Comparison of ENCODE assay signal across 20 mouse cellular contexts in genomic region chr6:140677960-140678359, GRCm38 (mm10). TPM values are rescaled to one million over a fixed set of nuclear protein-coding genes. Genes with fewer than 3 reads are reported as not detected.
A peak's percentile ranks its signal among the peaks of the same experiment; 100 is the strongest.
DNase-seq lines count a peak whose midpoint lies in the region; ATAC-seq and TF ChIP-seq lines count a peak whose summit lies in the region.
"Had no signal": no experiment of that assay in that cellular context is flagged by ENCODE, and none has a peak within 500 bp of the region (broad histone marks: within the 10 kb centered on the region; RNA-seq: fewer than 3 reads in every experiment).

No protein-coding gene starts in this region.

- no peaks in the 10 kb centered on the region for H3K36me3 ChIP-seq in heart, embryonic 13.5 days
- no peaks in the 10 kb centered on the region for H3K36me3 ChIP-seq in heart, embryonic 11.5 days (ENCODE audit: control insufficient read depth, insufficient read depth, low read length)
- H3K36me3 ChIP-seq in midbrain, embryonic 16.5 days (ENCODE audit: control insufficient read depth, insufficient read depth, low read length) = no peaks in the 10 kb centered on the region
- H3K36me3 ChIP-seq in midbrain, embryonic 14.5 days (ENCODE audit: control insufficient read depth, insufficient read depth, low read length) = no peaks in the 10 kb centered on the region
- no peaks in the 10 kb centered on the region for H3K36me3 ChIP-seq in kidney, postnatal 0 days (ENCODE audit: insufficient read depth, low read length)
- H3K36me3 ChIP-seq: hindbrain, embryonic 10.5 days had no signal

- peak overlapping the region; percentile 46; the same call in 1 of the 2 replicates for H3K27ac ChIP-seq in heart, embryonic 13.5 days (replicated peaks)
- H3K27ac ChIP-seq in heart, embryonic 11.5 days (ENCODE audit: low read depth, low read length) = no peak overlapping the region
- 0 out of 2 replicates have a peak overlapping the region, but pooled peaks have one; percentile 17 for H3K27ac ChIP-seq in midbrain, embryonic 16.5 days (ENCODE audit: low read length)
- H3K27ac ChIP-seq in midbrain, embryonic 14.5 days (replicated peaks; ENCODE audit: low read depth, low read length) = no peak overlapping the region; the same call in 1 of the 2 replicates
- H3K27ac ChIP-seq in kidney, postnatal 0 days = peak overlapping the region; percentile 5; the same call in 1 of the 2 replicates
- H3K27ac ChIP-seq: hindbrain, embryonic 10.5 days had no signal

- H3K4me2 ChIP-seq in heart, embryonic 13.5 days = no peak overlapping the region
- no peak overlapping the region for H3K4me2 ChIP-seq in heart, embryonic 11.5 days
- H3K4me2 ChIP-seq in midbrain, embryonic 16.5 days (ENCODE audit: low read length) = no peak overlapping the region
- H3K4me2 ChIP-seq in midbrain, embryonic 14.5 days (ENCODE audit: low read length) = no peak overlapping the region
- peak overlapping the region; percentile 24 for H3K4me2 ChIP-seq in kidney, postnatal 0 days (ENCODE audit: low read length)

- 61% methylated on average over 9 of the region's 9 CpGs for WGBS in heart, embryonic 13.5 days
- WGBS in heart, embryonic 11.5 days (ENCODE audit: insufficient replicate concordance) = 61% methylated on average over 9 of the region's 9 CpGs
- 67% methylated on average over 9 of the region's 9 CpGs for WGBS in midbrain, embryonic 16.5 days
- 56% methylated on average over 9 of the region's 9 CpGs for WGBS in midbrain, embryonic 14.5 days
- 26% methylated on average over 9 of the region's 9 CpGs for WGBS in kidney, postnatal 0 days

- ATAC-seq in heart, embryonic 13.5 days (ENCODE audit: extremely low read depth, insufficient number of reproducible peaks, low FRiP score, low TSS enrichment) = no peak
- ATAC-seq in heart, embryonic 11.5 days (replicated peaks; ENCODE audit: insufficient number of reproducible peaks, low FRiP score, low TSS enrichment) = no peak
- ATAC-seq in midbrain, embryonic 16.5 days = no peak
- no peak for ATAC-seq in midbrain, embryonic 14.5 days (ENCODE audit: low FRiP score, low TSS enrichment)
- no peak for ATAC-seq in kidney, postnatal 0 days (replicated peaks; ENCODE audit: low FRiP score, low read depth)

- H3K4me3 ChIP-seq in heart, embryonic 13.5 days = no peak overlapping the region
- H3K4me3 ChIP-seq in heart, embryonic 11.5 days (ENCODE audit: low read depth, low read length) = no peak overlapping the region
- H3K4me3 ChIP-seq in midbrain, embryonic 16.5 days (ENCODE audit: low read depth, low read length) = no peak overlapping the region
- no peak overlapping the region for H3K4me3 ChIP-seq in midbrain, embryonic 14.5 days (replicated peaks; ENCODE audit: low read depth, low read length)
- H3K4me3 ChIP-seq in kidney, postnatal 0 days (replicated peaks; ENCODE audit: low read depth, low read length) = no peak overlapping the region

- H3K27me3 ChIP-seq in heart, embryonic 13.5 days (replicated peaks) = no peaks in the 10 kb centered on the region
- no peaks in the 10 kb centered on the region for H3K27me3 ChIP-seq in heart, embryonic 11.5 days (ENCODE audit: control insufficient read depth, insufficient read depth, low read length)
- H3K27me3 ChIP-seq in midbrain, embryonic 16.5 days (ENCODE audit: control insufficient read depth, insufficient read depth, low read depth, low read length) = no peaks in the 10 kb centered on the region
- H3K27me3 ChIP-seq in midbrain, embryonic 14.5 days (ENCODE audit: control insufficient read depth, insufficient read depth, low read length) = no peaks in the 10 kb centered on the region
- no peaks in the 10 kb centered on the region for H3K27me3 ChIP-seq in kidney, postnatal 0 days (ENCODE audit: insufficient read depth, low read length)
- H3K27me3 ChIP-seq: CH12.LX had no signal

- DNase-seq in midbrain, embryonic 14.5 days = no peak
- peak; percentile 50 for DNase-seq in kidney, postnatal 0 days (ENCODE audit: low spot score)
- DNase-seq in right cerebral cortex, postnatal 25 days = no peak
- DNase-seq in urinary bladder, adult 2 months (ENCODE audit: low spot score) = no peak
- DNase-seq in layer of hippocampus, adult 11-12 months (ENCODE audit: low spot score) = no peak
- DNase-seq: gastrocnemius, postnatal 36 days; lung, adult 2 months had no signal

- H3K4me1 ChIP-seq in heart, embryonic 13.5 days = peaks cover 51% of the 10 kb centered on the region
- peaks cover 20% of the 10 kb centered on the region; the same call in 1 of the 2 replicates for H3K4me1 ChIP-seq in heart, embryonic 11.5 days (ENCODE audit: control insufficient read depth, insufficient read depth, low read length)
- peaks cover 13% of the 10 kb centered on the region for H3K4me1 ChIP-seq in midbrain, embryonic 16.5 days (ENCODE audit: control insufficient read depth, insufficient read depth, low read length)
- H3K4me1 ChIP-seq in midbrain, embryonic 14.5 days (ENCODE audit: control insufficient read depth, insufficient read depth, low read length) = peaks cover 13% of the 10 kb centered on the region
- H3K4me1 ChIP-seq in kidney, postnatal 0 days (replicated peaks; ENCODE audit: insufficient read depth, low read length) = peaks cover 9% of the 10 kb centered on the region

- H3K9me3 ChIP-seq in heart, embryonic 13.5 days = no peaks in the 10 kb centered on the region
- no peaks in the 10 kb centered on the region for H3K9me3 ChIP-seq in heart, embryonic 11.5 days (replicated peaks; ENCODE audit: control insufficient read depth, low read length)
- H3K9me3 ChIP-seq in midbrain, embryonic 16.5 days (replicated peaks; ENCODE audit: control insufficient read depth, low read length, poor library complexity, severe bottlenecking) = no peaks in the 10 kb centered on the region
- no peaks in the 10 kb centered on the region for H3K9me3 ChIP-seq in midbrain, embryonic 14.5 days (ENCODE audit: control insufficient read depth, low read length)
- no peaks in the 10 kb centered on the region for H3K9me3 ChIP-seq in kidney, postnatal 0 days (replicated peaks; ENCODE audit: low read length)
- H3K9me3 ChIP-seq: hindbrain, embryonic 10.5 days had no signal

- no peak overlapping the region for H3K9ac ChIP-seq in heart, embryonic 13.5 days
- H3K9ac ChIP-seq in heart, embryonic 11.5 days (ENCODE audit: low read depth, low read length) = no peak overlapping the region
- no peak overlapping the region for H3K9ac ChIP-seq in midbrain, embryonic 16.5 days (ENCODE audit: low read depth, low read length)
- no peak overlapping the region for H3K9ac ChIP-seq in midbrain, embryonic 14.5 days (replicated peaks; ENCODE audit: low read length)
- H3K9ac ChIP-seq in kidney, postnatal 0 days (ENCODE audit: low read depth, low read length) = no peak overlapping the region

- TF ChIP-seq CTCF in kidney, postnatal 0 days (IDR thresholded peaks at IDR 0.05; ENCODE audit: low read depth) = no peak

RNA-seq across cellular contexts. Expression of gene Gm11077, which starts 51.1 kb away (rescaled TPM):
- polyA plus RNA-seq in heart, embryonic 13.5 days (2015; fragmentation: Nextera tagmentation; extraction: Ambion mirVana) = not detected in 2 replicates
- polyA plus RNA-seq in heart, embryonic 11.5 days (2014; fragmentation: Nextera tagmentation; extraction: Ambion mirVana) = not detected in 2 replicates
- not detected in 2 replicates for polyA plus RNA-seq in midbrain, embryonic 16.5 days (2015; fragmentation: Nextera tagmentation; extraction: Ambion mirVana)
- polyA plus RNA-seq in midbrain, embryonic 14.5 days (2014; fragmentation: Nextera tagmentation; extraction: Ambion mirVana) = not detected in 2 replicates
- polyA plus RNA-seq in kidney, postnatal 0 days (2015; fragmentation: Nextera tagmentation; extraction: Ambion mirVana) = not detected in 2 replicates
- not detected in 2 replicates for polyA plus RNA-seq in urinary bladder, adult 2 months (2012; rRNA removed)
- polyA plus RNA-seq: embryonic facial prominence, embryonic 11.5 days; forebrain, embryonic 11.5 days; frontal cortex, adult 2 months; heart, embryonic 14.5 days; hindbrain, embryonic 10.5 days; large intestine, adult 2 months; liver, adult 2 months; lung, adult 2 months; stomach, embryonic 14.5 days; thymus, postnatal 0 days had no signal

RNA-seq across cellular contexts. Expression of gene Aebp2, which starts 55.5 kb away (rescaled TPM):
- 6.7 and 7.2 TPM in 2 replicates for polyA plus RNA-seq in heart, embryonic 13.5 days (2015; fragmentation: Nextera tagmentation; extraction: Ambion mirVana)
- 8.3 and 12.4 TPM in 2 replicates for polyA plus RNA-seq in heart, embryonic 11.5 days (2014; fragmentation: Nextera tagmentation; extraction: Ambion mirVana)
- 7.5 and 7.6 TPM in 2 replicates for polyA plus RNA-seq in midbrain, embryonic 16.5 days (2015; fragmentation: Nextera tagmentation; extraction: Ambion mirVana)
- 14.2 and 15.9 TPM in 2 replicates for polyA plus RNA-seq in midbrain, embryonic 14.5 days (2014; fragmentation: Nextera tagmentation; extraction: Ambion mirVana)
- 13.0 and 13.9 TPM in 2 replicates for polyA plus RNA-seq in kidney, postnatal 0 days (2015; fragmentation: Nextera tagmentation; extraction: Ambion mirVana)
- polyA plus RNA-seq in urinary bladder, adult 2 months (2012; rRNA removed) = 32.5 and 38.1 TPM in 2 replicates

Comparison
In these comparisons a context has a peak if more than half of its experiments do, and no peak if none do; other contexts are left out.
1. H3K27ac ChIP-seq: peak in heart, embryonic 13.5 days (single experiment), midbrain, embryonic 16.5 days (single experiment) and kidney, postnatal 0 days (single experiment); none in heart, embryonic 11.5 days (single experiment) and midbrain, embryonic 14.5 days (single experiment).